Mouse (Mus musculus): ENCODE results near the gene March4.

March4 gene

DNA sequence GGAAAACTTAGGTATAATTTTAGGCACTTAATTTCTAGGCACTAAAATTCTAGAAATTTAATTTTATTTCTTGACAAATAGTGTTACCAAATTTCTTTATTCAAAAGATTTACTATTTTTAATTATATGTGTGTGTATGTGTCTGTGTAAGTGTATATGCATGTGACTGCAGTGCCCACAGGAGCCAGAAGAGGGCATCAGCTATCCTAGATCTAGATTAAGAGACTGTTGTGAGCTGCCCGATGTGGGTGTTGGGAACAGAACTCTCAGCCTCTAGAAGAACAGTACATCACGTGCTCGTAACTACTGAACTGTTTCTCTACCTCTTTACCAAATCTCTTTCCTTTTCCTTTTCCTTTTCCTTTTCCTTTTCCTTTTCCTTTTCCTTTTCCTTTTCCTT lies 156.2 kb downstream of the March4 start:
- no peak for DNase-seq

- no peak for DNase-seq
These were observed 156.9 kb downstream of the March4 start for GRCm38 (mm10) chr1:72379752-72380353.

GRCm38 (mm10) chr1:72378151-72378550 lies 158.6 kb downstream of the March4 start:
- no peak for DNase-seq

All from cerebellum, adult 11 months (tissue).